Comparison of ENCODE assay signal across 10 mouse cellular contexts in genomic region chr15:103301046-103301445, GRCm38 (mm10). TPM values are rescaled to one million over a fixed set of nuclear protein-coding genes. Genes with fewer than 3 reads are reported as not detected.
DNase-seq lines count a peak whose midpoint lies in the region; ATAC-seq and TF ChIP-seq lines count a peak whose summit lies in the region.
"Had no signal": no experiment of that assay in that cellular context is flagged by ENCODE, and none has a peak within 500 bp of the region (broad histone marks: within the 10 kb centered on the region; RNA-seq: fewer than 3 reads in every experiment).

No protein-coding gene starts in this region.

- no peaks in the 10 kb centered on the region for H3K27me3 ChIP-seq in heart, embryonic 13.5 days (replicated peaks)
- H3K27me3 ChIP-seq in hindbrain, embryonic 14.5 days (ENCODE audit: control insufficient read depth, insufficient read depth, low read length), result no peaks in the 10 kb centered on the region
- no peaks in the 10 kb centered on the region for H3K27me3 ChIP-seq in myocyte (ENCODE audit: control insufficient read depth, insufficient read depth, insufficient read length)

- peaks cover 65% of the 10 kb centered on the region for H3K4me1 ChIP-seq in heart, embryonic 13.5 days
- H3K4me1 ChIP-seq in hindbrain, embryonic 14.5 days (replicated peaks; ENCODE audit: control insufficient read depth, insufficient read depth, low read length), result peaks cover 94% of the 10 kb centered on the region

- no peak for DNase-seq in heart, postnatal 10 days
- DNase-seq in embryo, embryonic 9.5 days (ENCODE audit: extremely low spot score), result peak; percentile 70
- no peak for DNase-seq in hindbrain, embryonic 14.5 days (ENCODE audit: low spot score)
- DNase-seq in urinary bladder, adult 2 months (ENCODE audit: low spot score), result no peak
- DNase-seq: kidney, adult 18-20 months had no signal

- WGBS in heart, embryonic 13.5 days, result 48% methylated on average over 2 of the region's 2 CpGs
- 11% methylated on average over 2 of the region's 2 CpGs for WGBS in hindbrain, embryonic 14.5 days

- no peak for TF ChIP-seq POLR2A in myocyte (IDR thresholded peaks at IDR 0.05; ENCODE audit: insufficient read length, low read depth)

- no peaks in the 10 kb centered on the region for H3K9me3 ChIP-seq in heart, embryonic 13.5 days
- H3K9me3 ChIP-seq in hindbrain, embryonic 14.5 days (ENCODE audit: control insufficient read depth, low read length), result no peaks in the 10 kb centered on the region

- H3ac ChIP-seq in myocyte (ENCODE audit: control insufficient read depth, insufficient read length), result no peak overlapping the region

- H3K36me3 ChIP-seq in heart, embryonic 13.5 days, result peaks cover 35% of the 10 kb centered on the region
- H3K36me3 ChIP-seq in hindbrain, embryonic 14.5 days (replicated peaks; ENCODE audit: control insufficient read depth, insufficient read depth), result no peaks in the 10 kb centered on the region; the same call in 1 of the 2 replicates
- H3K36me3 ChIP-seq in myocyte (ENCODE audit: control insufficient read depth, insufficient read depth), result peaks cover 34% of the 10 kb centered on the region

- H3K9ac ChIP-seq in heart, embryonic 13.5 days, result peak overlapping the region; percentile 71
- H3K9ac ChIP-seq in hindbrain, embryonic 14.5 days, result peak overlapping the region; percentile 58

- ATAC-seq in heart, embryonic 13.5 days (ENCODE audit: extremely low read depth, insufficient number of reproducible peaks, low FRiP score, low TSS enrichment), result no peak
- ATAC-seq in hindbrain, embryonic 14.5 days (ENCODE audit: low FRiP score), result no peak
- no peak for ATAC-seq in erythroid progenitor cell, adult 5-6 weeks (replicated peaks; ENCODE audit: low FRiP score, poor library complexity, severe bottlenecking)
- ATAC-seq in megakaryocyte progenitor cell, adult 5-6 weeks (replicated peaks; ENCODE audit: poor library complexity), result no peak

- no peak overlapping the region for H3K4me3 ChIP-seq in heart, embryonic 13.5 days
- H3K4me3 ChIP-seq in hindbrain, embryonic 14.5 days (replicated peaks; ENCODE audit: low read length), result no peak overlapping the region
- no peak overlapping the region for H3K4me3 ChIP-seq in myocyte

- H3K4me2 ChIP-seq in heart, embryonic 13.5 days, result no peak overlapping the region; the same call in 1 of the 2 replicates
- peak overlapping the region; percentile 46 for H3K4me2 ChIP-seq in hindbrain, embryonic 14.5 days (replicated peaks)
- H3K4me2 ChIP-seq in myocyte (ENCODE audit: low read depth), result peak overlapping the region; percentile 7

- no peaks in the 10 kb centered on the region for H3K79me2 ChIP-seq in myocyte (ENCODE audit: control insufficient read depth, insufficient read depth)

- H3K27ac ChIP-seq in heart, embryonic 13.5 days (replicated peaks), result peak overlapping the region; percentile 81
- peak overlapping the region; percentile 98 for H3K27ac ChIP-seq in hindbrain, embryonic 14.5 days

- intact Hi-C loops in heart, postnatal 10 days (cut with DNase I), result no loop called here

TF ChIP-seq in myocyte, 11 proteins besides CTCF, POLR2A, EP300 and RAD21:
- TF ChIP-seq MYOG (IDR thresholded peaks at IDR 0.05; ENCODE audit: control insufficient read depth in 1 of 3, insufficient read depth in 1 of 3, insufficient read length in 2 of 3, low read depth in 2 of 3) (no peak), TCF3 (IDR thresholded peaks at IDR 0.05; ENCODE audit: insufficient read length, low read depth) (no peak), SRF (IDR thresholded peaks at IDR 0.05; ENCODE audit: control insufficient read depth, insufficient read length, low read depth) (no peak), MYOD1 (IDR thresholded peaks at IDR 0.05; ENCODE audit: control insufficient read depth in 1 of 3, insufficient read length in 2 of 3, low read depth in 2 of 3) (peak in 1 of 3 experiments; percentile 35), E2F4 (IDR thresholded peaks at IDR 0.05; ENCODE audit: insufficient read depth) (no peak), POLR2AphosphoS2 (IDR thresholded peaks at IDR 0.05; ENCODE audit: insufficient read length, low read depth) (no peak)

RNA-seq across cellular contexts. Expression of gene Gpr84, which starts 9.4 kb away (rescaled TPM):
- polyA plus RNA-seq in heart, embryonic 13.5 days (2015; fragmentation: Nextera tagmentation; extraction: Ambion mirVana), result 0.28 and 0.36 TPM in 2 replicates
- total RNA-seq in heart, postnatal 10 days (2021), result not detected
- 0.12 and 0.39 TPM in 2 replicates for polyA plus RNA-seq in hindbrain, embryonic 14.5 days (2014; fragmentation: Nextera tagmentation; extraction: Ambion mirVana)
- polyA plus RNA-seq in myocyte (2012; fragmentation: generic; extraction: Trizol), result 0.05 TPM
- 0.72 TPM in 1 of 2 replicates, not detected in the other for total RNA-seq in erythroid progenitor cell, adult 5-6 weeks (2015; ENCODE audit: low replicate concordance)
- 3.9 TPM in 1 of 2 replicates, not detected in the other for total RNA-seq in erythroid progenitor cell, adult 5-6 weeks (2017; ENCODE audit: low replicate concordance)
- not detected in 2 replicates for polyA plus RNA-seq in urinary bladder, adult 2 months (2012; rRNA removed)
- total RNA-seq in megakaryocyte progenitor cell, adult 5-6 weeks (2015), result 1.8 and 3.4 TPM in 2 replicates
- 1.8 and 2.3 TPM in 2 replicates for total RNA-seq in megakaryocyte progenitor cell, adult 5-6 weeks (2017)
- polyA plus RNA-seq: thymus, postnatal 0 days had no signal

RNA-seq across cellular contexts. Expression of gene Copz1, which starts 28.5 kb away (rescaled TPM):
- 163 and 178 TPM in 2 replicates for polyA plus RNA-seq in heart, embryonic 13.5 days (2015; fragmentation: Nextera tagmentation; extraction: Ambion mirVana)
- 10 to 100 TPM; 81.2 to 83.3 TPM for total RNA-seq in heart, postnatal 10 days (2021)
- 214 and 220 TPM in 2 replicates for polyA plus RNA-seq in hindbrain, embryonic 14.5 days (2014; fragmentation: Nextera tagmentation; extraction: Ambion mirVana)
- polyA plus RNA-seq in myocyte (2012; fragmentation: generic; extraction: Trizol), result 172 TPM
- 158 and 167 TPM in 2 replicates for total RNA-seq in erythroid progenitor cell, adult 5-6 weeks (2015; ENCODE audit: low replicate concordance)
- total RNA-seq in erythroid progenitor cell, adult 5-6 weeks (2017; ENCODE audit: low replicate concordance), result 37.6 and 42.4 TPM in 2 replicates
- 125 and 135 TPM in 2 replicates for polyA plus RNA-seq in urinary bladder, adult 2 months (2012; rRNA removed)
- 245 and 256 TPM in 2 replicates for total RNA-seq in megakaryocyte progenitor cell, adult 5-6 weeks (2015)
- total RNA-seq in megakaryocyte progenitor cell, adult 5-6 weeks (2017), result 75.9 and 91.4 TPM in 2 replicates

RNA-seq across cellular contexts. Expression of gene Zfp385a, which starts 38.8 kb away (rescaled TPM):
- 8.3 and 8.9 TPM in 2 replicates for polyA plus RNA-seq in heart, embryonic 13.5 days (2015; fragmentation: Nextera tagmentation; extraction: Ambion mirVana)
- total RNA-seq in heart, postnatal 10 days (2021), result 10 to 100 TPM; 24.3 to 26.2 TPM
- polyA plus RNA-seq in hindbrain, embryonic 14.5 days (2014; fragmentation: Nextera tagmentation; extraction: Ambion mirVana), result 25.7 and 25.9 TPM in 2 replicates
- 35.6 TPM for polyA plus RNA-seq in myocyte (2012; fragmentation: generic; extraction: Trizol)
- 4.2 and 6.5 TPM in 2 replicates for total RNA-seq in erythroid progenitor cell, adult 5-6 weeks (2015; ENCODE audit: low replicate concordance)
- 0.30 and 0.77 TPM in 2 replicates for total RNA-seq in erythroid progenitor cell, adult 5-6 weeks (2017; ENCODE audit: low replicate concordance)
- 9.9 and 15.6 TPM in 2 replicates for polyA plus RNA-seq in urinary bladder, adult 2 months (2012; rRNA removed)
- total RNA-seq in megakaryocyte progenitor cell, adult 5-6 weeks (2015), result 11.5 and 12.4 TPM in 2 replicates
- 2.0 and 3.2 TPM in 2 replicates for total RNA-seq in megakaryocyte progenitor cell, adult 5-6 weeks (2017)

RNA-seq across cellular contexts. Expression of gene Nfe2, which starts 42.8 kb away (rescaled TPM):
- 7.2 and 8.2 TPM in 2 replicates for polyA plus RNA-seq in heart, embryonic 13.5 days (2015; fragmentation: Nextera tagmentation; extraction: Ambion mirVana)
- total RNA-seq in heart, postnatal 10 days (2021), result 1 to 10 TPM in 1 of 2 experiments, under 1 TPM in 1; 0.30 to 1.0 TPM
- polyA plus RNA-seq in hindbrain, embryonic 14.5 days (2014; fragmentation: Nextera tagmentation; extraction: Ambion mirVana), result 0.90 and 1.1 TPM in 2 replicates
- polyA plus RNA-seq in myocyte (2012; fragmentation: generic; extraction: Trizol), result 0.42 TPM
- 368 and 436 TPM in 2 replicates for total RNA-seq in erythroid progenitor cell, adult 5-6 weeks (2015; ENCODE audit: low replicate concordance)
- total RNA-seq in erythroid progenitor cell, adult 5-6 weeks (2017; ENCODE audit: low replicate concordance), result 353 and 370 TPM in 2 replicates
- polyA plus RNA-seq in urinary bladder, adult 2 months (2012; rRNA removed), result 0.28 and 0.34 TPM in 2 replicates
- total RNA-seq in megakaryocyte progenitor cell, adult 5-6 weeks (2015), result 115 and 140 TPM in 2 replicates
- total RNA-seq in megakaryocyte progenitor cell, adult 5-6 weeks (2017), result 126 and 148 TPM in 2 replicates
